Mouse (Mus musculus): ENCODE measurements around the gene Gm20517.
A peak's percentile ranks its signal among the peaks of the same experiment; 100 is the strongest.
"Not testable (repeated sequence)": the region's sequence is repeated elsewhere in the genome, so short reads cannot be mapped to it uniquely, and the experiment has no call there.

The Gm20517 gene

DNA sequence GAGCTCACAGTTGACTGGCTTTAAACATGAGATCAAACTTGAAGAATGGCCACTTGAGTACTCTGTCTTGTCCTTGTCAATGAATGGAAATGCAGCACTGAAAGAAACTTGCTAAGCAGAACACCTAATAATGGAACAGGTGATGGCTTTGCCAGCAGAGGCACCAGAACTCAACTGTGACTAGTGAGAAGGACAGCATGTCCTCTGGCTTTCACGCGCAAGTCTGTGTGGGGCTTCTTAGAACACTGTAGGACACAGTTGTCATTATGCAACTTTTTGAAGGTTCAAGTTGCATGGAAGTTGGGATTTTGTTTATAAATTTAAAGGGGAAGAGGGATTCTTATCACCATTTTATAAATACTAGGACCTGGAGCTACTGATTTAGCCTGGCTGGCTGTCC lies 13.7 kb downstream of the Gm20517 start:
- DNase-seq (ENCODE audit: low spot score in 2 of 2): no peak

DNA sequence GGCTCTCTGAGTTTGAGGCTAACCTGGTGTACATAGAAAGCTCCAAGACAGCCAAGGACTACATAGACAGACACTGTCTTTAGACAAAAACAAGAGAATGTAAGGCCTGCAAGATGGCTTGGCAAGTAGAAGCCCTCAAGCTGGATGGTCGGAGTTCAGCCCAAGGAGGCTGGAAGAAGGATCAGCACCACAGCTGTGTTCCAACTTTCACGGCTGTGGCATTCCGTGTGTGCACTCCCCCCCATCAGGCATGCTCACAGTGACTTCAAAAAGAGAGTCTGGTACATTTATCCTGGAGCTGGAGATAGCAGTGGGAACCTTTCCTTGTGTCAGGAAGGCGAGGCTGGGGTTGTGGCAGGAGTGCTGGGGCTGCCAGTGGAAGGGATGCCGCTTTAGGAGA lies 14.6 kb downstream of the Gm20517 start:
- no peak for DNase-seq (ENCODE audit: low spot score in 2 of 2)

DNA sequence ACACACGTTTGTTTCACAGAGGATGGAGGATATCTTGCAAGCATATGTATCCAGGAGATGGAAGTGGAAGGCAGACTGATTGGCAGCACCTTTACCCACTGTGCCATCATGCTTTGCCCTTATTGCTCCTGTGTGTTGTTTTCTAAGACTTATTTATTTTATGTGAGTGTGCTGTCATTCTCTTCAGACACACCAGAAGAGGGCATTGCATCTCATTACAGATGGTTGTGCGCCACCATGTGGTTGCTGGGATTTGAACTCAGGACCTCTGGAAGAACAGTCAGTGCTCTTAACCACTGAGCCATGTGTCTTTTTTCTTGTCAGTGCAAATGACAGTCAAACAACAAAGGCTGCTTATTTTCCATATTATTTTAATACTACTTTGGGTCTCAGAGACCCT lies 16.4 kb downstream of the Gm20517 start:
- no peak for DNase-seq (ENCODE audit: low spot score in 2 of 2)

DNA sequence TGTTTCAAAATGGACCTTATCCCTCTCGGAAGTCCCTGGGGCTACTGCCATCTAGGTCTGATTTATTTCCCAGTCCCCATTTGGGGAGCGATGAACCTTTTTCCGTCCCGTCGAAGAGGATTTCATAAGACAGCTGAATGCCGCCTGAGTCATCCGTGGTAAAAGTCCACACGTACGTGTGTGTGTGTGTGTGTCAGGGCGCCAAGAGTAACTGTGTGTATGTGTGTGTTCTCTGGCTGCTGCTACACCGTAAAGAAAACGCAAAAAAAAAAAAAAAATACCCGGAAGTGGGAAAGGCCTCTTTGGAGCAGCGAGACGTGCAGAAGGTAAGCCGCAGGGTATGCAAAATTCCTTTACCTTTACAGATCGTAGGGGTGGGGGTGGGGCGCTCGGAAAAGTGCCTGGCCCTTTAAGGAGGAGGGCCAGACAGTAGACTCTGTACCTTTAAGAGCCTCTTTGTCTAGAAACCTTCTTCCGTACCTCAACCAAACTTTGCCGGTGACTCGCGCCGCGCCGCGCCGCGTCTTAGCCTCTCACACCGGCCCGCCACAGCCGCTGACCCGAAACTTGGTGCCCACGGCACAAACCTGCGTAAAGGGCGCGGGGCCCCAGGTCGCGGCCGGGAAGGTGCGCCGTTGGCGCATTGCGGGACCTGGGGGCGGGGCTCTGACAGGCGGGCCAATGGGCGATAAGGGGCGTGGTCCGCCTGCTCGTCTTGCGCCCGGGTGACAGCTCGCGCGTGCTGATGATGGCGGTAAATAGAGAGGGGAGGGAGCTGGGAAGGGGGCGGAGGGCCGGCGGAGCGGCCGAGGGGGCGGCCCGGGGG lies 17.7 kb downstream of the Gm20517 start:
- DNase-seq (ENCODE audit: low spot score in 2 of 2): peak; percentile 92 to 94

DNA sequence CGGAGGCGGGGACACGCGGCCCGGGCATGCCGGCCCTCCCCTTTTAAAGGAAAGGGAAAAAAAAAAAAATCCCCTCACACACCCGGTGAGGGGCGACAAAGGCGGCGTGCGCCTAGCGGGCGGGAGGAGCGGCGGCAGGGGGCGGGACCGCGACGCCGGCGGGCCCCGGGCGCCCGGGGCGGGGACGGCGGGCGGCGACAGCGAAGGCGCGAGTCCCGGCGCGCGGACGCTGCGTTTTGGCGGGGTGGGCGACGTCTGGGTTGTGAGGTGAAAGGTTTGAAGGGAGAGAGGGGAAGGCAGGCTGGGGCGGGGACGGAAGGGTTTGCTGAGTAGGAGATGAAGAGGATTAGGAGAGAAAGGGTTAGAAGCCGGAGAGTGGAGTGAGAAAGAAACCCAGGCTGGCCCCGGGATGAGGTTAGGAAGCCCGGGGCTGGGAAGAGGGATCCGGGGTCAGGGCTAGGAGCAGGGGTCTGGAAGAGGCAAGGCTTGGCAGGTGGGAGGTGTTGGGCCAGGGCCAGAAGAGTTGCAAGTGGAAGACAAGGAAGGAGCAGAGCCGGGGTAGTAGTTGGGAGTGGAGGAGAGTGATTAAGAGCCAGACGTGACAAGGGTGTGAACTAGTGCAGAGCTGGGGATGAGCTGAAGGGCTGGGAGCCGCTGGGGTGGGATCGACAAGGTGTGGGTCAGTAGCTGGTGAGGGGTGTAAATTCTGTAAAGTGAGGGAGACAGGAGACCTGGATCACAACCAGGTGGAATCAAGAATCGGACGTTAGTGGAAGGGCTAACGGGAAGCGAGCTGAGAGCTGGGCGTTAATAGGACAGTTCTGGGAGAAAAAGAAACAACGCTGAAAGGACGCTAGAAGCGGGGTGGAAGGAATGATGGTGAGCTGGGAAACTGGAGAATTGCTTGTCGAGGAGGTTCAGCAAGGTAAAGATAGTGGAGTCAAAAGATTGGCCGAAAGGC lies 18.6 kb downstream of the Gm20517 start:
- peak in 1 of 2 experiments; percentile 51 for DNase-seq (ENCODE audit: low spot score in 2 of 2)

DNA sequence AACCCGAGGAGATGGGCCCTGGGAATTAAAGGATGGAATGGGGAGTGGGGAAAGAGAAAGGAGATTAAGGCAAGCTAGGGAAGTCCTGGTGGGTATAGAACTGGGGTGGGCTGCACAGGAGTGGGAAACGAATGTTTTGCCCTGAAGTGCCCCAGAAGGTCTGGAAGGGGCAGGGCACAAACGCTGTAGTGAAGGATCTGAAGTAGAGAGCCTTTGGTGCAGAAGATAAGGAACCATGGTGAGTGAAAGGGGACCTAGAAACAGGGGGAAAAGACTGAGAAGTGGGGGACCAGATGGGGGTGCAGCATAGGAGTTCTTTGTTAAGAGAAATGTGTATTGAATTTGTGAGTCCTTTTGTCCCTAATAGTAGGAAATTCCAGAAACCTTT lies 19.3 kb downstream of the Gm20517 start, which contains the start of gene Usp49:
Gene Usp49 (plus strand): TSS at position 13 of the 388 bp plus-strand sequence.
- DNase-seq (ENCODE audit: low spot score in 2 of 2): no peak

DNA sequence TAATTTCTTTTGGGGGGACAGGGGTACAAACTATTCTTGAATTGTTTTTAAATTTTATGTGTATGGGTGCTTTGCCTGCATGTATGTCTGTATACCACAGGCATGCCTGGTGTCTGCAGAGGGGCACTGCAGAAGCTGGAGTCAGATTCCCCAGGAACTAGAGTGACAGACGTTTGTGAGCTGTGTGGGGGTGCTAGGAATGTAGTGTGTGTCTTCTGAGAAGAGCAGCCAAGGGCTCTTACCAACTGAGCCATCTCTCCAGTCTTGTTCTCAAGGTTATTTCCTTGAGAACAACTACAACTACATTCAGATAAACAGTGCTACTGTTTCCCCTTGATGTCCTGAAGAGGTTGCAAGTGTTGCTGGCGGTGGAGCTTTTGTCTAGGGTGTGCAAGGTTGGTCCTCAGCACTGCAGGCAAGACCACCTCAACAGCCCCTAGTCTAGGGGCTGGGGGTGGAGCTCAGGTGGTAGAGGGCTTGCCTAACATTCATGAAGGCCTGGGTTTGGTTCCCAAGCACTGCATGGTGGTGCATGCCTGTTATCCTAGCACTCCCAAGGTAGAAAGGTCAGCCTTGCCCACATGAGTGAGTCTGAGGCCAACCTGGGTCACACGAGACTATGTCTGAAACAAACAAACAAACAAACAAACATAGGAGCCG lies 20.9 kb downstream of the Gm20517 start:
- no peak for DNase-seq (ENCODE audit: low spot score in 2 of 2)

DNA sequence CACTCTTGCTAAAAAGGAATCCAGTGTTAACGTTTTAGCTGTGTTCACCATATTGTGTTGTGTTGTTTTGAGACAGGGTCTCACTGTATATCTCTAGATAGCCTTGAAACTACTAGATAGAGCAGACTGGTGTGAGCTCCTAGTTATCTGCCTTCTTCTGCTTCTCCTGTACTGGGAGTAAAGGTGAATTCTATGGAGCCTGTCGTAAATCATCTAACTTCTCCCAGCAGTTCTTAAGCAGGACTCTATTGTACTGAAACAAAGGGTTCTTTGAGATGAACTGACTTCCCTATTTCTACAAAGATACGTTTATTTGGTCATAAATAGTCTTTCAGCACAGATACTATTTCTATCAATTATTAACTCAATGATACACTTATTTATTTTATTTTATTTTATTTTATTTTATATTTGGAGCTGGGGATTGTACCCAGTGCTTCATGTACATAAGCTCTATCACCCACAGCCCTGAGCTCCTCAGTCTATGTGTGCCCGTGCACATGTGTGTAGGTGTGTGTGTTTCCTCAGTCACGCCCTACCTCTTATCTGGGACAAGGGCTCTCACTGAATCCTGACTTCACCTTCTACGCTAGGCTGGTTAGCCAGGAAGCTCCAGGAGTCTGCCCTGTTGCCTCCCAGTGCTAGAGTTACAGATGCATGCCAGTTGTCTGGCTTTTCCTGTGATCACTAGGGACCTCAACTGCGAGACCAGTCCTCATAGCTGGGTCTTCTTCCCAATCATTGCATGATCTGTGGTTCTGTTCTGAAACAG lies 22.8 kb downstream of the Gm20517 start:
- DNase-seq (ENCODE audit: low spot score in 2 of 2): no peak

DNA sequence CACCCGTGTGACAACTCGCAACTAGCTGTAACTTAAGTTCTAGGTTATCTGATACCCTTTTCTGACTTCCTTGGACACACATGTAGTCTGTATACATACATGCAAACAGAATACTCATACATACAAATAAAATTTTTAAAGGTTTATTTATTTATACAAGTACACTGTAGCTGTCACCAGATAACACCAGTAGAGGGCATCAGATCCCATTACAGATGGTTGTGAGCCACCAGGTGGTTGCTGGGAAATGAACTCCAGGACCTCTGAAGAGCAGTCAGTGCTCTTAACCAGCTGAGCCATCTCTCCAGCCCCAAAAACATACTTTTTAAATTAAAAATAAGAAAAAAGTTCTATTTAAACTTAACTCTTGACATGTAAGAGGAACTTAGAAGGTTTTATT lies 31.6 kb downstream of the Gm20517 start:
- no peak for DNase-seq (ENCODE audit: low spot score in 2 of 2)

DNA sequence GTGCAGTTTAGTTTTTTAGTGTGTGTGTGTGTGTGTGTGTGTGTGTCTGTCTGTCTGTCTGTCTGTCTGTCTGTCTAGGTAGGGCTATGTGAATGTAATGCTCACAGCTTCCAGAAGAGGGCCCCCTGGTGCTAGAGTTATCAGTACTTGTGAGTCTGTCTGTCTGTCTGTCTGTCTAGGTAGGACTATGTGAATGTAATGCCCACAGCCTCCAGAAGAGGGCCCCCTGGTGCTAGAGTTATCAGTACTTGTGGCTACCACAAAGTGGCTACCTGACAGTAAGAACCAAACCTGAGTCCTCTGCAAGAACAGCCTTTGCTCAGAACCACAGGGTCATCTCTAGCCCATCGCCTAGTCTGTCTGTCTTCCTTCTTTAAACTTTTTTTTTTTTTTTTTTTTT lies 35.3 kb downstream of the Gm20517 start:
- DNase-seq (ENCODE audit: low spot score in 2 of 2): peak; percentile 49

DNA sequence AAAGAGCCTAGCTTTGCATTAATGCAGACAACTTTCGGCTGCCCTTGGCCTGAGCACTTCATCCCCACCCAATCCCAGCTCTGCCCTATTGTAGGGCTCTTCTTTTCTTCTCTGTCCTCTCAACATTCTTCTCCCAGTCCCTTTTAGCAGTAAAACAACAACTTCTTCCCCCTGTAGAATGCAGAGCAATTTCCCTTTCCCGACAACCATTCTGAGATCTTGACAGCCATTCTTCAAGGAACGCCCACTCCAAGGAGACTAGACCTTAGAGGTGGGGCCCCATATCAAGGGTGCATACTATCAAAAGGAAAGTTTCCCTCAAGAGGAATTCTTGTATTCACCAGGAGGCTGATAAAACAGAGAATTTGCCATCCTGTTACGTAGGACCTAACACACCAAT lies 37.6 kb downstream of the Gm20517 start:
- no peak for DNase-seq (ENCODE audit: low spot score in 2 of 2)

DNA sequence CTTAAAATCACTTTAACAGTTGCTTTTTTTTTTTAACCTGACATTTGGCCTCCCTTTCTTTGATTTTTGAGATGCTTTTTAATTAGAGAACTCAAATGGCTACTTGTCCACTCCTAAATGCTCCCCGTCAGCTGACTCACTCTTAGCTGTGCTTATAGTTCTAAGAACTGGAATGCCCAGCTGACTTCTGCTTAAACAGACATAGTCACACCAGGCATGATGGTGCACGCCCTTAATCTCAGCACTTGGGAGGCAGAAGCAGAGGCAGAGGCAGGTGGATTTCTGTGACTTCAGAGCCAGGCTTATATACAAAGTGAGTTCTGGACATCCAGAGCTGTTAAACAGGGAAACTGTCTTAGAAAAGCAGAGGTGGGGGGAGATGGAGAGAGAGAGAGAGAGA lies 40.6 kb downstream of the Gm20517 start:
- DNase-seq (ENCODE audit: low spot score in 2 of 2): no peak

DNA sequence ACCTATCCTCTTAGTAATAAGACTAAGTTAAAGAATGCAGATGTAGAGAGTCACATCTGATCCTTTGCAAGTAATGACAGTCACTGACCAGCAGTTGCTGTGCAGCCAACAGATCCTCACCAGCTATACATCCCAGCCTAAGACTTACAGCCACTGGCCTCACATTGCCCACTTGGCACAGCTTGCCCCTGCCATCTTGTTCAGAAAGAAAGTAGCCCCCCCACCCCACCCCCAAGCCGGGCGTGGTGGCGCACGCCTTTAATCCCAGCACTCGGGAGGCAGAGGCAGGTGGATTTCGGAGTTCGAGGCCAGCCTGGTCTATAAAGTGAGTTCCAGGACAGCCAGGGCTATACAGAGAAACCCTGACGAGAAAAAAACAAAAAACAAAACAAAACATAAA lies 43.0 kb downstream of the Gm20517 start:
- not testable (repeated sequence) for DNase-seq (ENCODE audit: low spot score in 2 of 2)

DNA sequence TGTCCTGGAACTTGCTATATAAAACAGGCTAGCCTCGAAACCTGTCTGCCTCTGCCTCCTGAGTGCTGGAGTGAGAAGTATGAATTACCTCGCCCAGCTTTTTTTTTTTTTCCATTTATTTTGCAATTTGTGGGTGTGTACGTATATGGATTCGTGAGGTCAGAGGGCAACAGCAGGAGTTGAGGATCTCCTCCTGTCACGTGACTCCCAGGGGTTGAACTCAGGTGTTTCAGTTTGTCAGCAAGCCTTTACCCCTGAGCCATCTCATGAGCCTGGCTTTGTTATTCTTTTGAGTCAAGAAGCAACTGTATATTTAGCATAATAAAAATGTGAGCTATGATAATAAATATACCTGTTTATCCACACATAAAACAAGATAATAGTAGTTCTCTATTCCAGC lies 44.3 kb downstream of the Gm20517 start:
- no peak for DNase-seq (ENCODE audit: low spot score in 2 of 2)

DNA sequence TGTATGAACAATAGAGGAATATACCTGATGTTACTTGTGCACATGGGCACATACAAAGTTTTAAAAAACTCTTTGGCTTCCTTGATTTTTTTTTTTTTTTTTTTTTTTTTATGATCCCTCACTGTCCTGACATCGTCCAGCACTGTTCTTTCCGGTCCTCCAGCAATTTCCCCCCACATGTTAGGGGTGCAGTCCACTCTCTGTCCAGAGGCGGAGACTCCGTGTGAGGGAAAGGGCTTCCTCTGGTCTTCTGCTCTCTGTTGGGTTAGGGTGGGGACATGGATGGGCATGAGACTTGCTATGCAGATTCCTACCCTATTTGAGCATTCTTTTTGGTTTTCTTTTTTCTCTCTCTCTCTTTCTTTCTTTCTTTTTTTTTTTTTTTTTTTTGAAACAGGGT lies 46.5 kb downstream of the Gm20517 start:
- no peak for DNase-seq (ENCODE audit: low spot score in 2 of 2)

DNA sequence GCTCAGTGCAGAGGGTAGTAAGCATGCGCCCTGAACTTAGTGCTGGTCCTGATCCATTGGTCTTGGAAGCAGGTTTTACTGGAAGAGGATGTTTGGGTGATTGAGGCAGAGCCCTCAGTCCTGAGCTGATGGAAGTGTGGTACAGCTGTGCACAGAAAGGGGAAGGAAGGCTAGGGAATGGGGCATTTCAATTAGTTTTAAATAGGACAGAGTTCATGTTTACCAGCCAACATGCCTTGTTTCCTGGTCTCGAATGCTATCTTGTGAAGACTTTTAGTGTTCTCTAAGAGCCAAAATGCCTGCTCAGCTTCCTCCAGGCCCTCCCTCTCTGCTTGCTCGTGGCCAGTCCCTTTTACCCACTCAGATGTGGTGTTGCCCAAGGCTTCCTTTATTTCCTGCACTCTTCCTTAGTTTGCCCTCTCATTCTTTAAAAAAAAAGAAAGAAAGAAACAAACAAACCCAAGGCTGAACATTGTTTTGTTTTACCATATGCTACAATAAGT lies 47.4 kb downstream of the Gm20517 start:
- DNase-seq (ENCODE audit: low spot score in 2 of 2): no peak

DNA sequence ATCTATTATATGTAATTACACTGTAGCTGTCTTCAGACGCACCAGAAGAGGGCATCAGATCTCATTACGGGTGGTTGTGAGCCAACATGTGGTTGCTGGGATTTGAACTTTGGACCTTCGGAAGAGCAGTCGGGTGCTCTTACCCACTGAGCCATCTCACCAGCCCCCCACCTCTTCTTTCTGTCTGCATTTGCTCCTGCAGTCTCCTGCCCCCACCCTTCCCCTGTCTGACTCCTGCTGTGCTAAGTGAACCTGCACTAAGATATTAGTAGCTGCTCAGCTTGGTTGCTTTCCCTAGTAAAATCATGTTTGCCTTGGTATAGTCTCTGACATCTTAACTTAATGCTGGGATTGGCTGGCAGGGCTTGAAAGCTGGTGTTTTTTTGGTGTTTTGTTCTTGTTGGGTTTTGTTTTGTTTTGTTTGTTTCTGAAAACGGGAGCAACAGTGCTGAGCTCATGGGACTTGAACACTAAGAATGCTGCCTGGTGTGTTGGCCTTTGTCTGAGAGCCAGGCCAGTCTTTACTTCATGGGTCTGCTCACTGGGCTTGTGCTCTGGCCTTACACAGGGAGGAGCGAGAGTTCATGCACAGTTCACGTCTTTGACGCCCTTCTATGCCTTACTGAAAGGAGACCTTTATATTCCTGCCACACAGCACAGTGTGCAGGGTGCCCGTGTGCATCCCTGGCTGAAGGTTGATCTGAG lies 51.8 kb downstream of the Gm20517 start:
- DNase-seq (ENCODE audit: low spot score in 2 of 2): no peak

DNA sequence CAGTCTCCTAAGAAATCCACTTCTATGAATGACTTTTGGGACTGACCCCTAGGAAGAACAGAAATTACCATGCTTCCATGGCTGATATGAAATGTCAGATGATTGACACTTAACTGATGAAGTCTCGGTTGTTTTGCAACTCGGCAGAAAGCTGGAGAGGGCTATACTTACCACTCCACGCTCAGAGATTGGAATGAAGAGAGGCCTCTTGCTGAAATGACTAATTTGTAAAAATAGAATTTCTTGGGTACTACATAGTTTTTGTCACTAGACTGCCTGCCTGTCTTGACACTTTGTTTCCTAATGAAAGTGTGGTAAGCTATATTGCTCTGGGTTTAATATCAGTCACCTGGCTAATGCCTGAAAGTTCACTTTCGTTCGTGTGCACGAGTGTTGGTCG lies 53.1 kb downstream of the Gm20517 start:
- no peak for DNase-seq (ENCODE audit: low spot score in 2 of 2)

DNA sequence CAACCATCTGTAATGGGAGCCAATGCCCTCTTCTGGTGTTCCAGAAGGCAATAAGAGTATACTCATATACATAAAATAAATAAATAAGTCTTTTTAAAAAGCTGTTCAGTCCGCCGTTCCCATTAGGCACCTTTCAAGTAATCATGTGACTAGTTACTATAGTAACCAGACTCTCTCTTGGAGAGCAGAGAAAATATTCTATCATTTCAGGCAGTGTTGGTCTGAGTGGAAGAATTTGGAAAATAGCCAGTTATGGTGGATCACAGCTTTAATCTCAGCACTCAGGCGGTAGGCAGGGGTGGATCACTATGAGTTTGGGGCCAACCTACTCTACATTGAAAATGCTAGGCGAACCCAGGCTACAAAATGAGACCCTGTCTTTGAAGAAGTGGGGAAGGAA lies 57.8 kb downstream of the Gm20517 start:
- no peak for DNase-seq (ENCODE audit: low spot score in 2 of 2)

DNA sequence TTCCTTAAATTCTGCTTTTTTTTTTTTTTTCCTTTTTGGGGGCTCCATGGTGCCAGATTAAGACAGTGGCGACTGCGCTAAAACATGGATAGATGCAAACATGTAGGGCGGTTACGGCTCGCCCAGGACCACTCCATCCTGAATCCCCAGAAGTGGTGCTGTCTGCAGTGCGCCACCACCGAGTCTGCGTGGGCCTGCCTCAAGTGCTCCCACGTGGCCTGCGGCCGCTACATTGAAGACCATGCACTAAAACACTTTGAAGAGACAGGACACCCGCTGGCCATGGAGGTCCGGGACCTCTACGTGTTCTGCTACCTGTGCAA lies 60.6 kb downstream of the Gm20517 start:
- DNase-seq (ENCODE audit: low spot score in 2 of 2): no peak

Measured in frontal cortex, postnatal 10 days (tissue).